Mouse (Mus musculus): Measurements from ENCODE around the gene Dnm3.

GRCm38 (mm10) chr1:162144992-162145391 lies 332.8 kb downstream of the Dnm3 start:
- TF ChIP-seq CTCF (IDR thresholded peaks at IDR 0.05; ENCODE audit: insufficient read depth, low read depth, low read length) (no peak), POLR2A (IDR thresholded peaks at IDR 0.05; ENCODE audit: insufficient read depth, low read depth, low read length) (no peak)

All from olfactory bulb, adult 2 months (tissue).